In the genomic region with DNA sequence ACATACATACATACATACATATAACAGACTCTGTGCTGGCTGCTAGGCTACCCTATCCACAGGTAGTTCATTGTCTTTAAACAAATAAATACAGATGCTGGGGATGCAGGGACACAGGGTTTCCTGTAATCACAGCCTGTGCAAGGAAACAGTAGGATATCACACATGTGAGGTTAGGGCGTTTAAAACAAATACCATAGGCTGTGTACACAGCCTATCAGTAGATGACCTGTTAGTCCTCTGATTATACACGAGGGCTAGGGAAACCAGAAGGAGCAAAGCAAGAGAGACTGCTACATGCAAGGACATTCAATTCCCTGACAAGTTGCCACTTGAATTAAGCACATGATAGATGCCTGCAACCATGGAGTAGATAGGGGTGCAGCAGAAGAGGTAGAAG, we compare ENCODE assay signal across 4 mouse cellular contexts.
DNase-seq lines count a peak whose midpoint lies in the region; ATAC-seq and TF ChIP-seq lines count a peak whose summit lies in the region.
"Not testable (repeated sequence)": the region's sequence is repeated elsewhere in the genome, so short reads cannot be mapped to it uniquely, and the experiment has no call there.

No protein-coding gene starts in this region.

- H3K9me3 ChIP-seq in stomach, embryonic 14.5 days (ENCODE audit: control insufficient read depth, low read depth, low read length); stomach, embryonic 15.5 days; stomach, embryonic 16.5 days (replicated peaks; ENCODE audit: control insufficient read depth, low read length); stomach, postnatal 0 days (ENCODE audit: control insufficient read depth, low read length): not testable (repeated sequence)

- TF ChIP-seq CTCF in stomach, postnatal 0 days (IDR thresholded peaks at IDR 0.05; ENCODE audit: low read depth) = not testable (repeated sequence)

- H3K36me3 ChIP-seq in stomach, embryonic 14.5 days (ENCODE audit: control insufficient read depth, insufficient read depth, low read length); stomach, embryonic 15.5 days; stomach, embryonic 16.5 days (ENCODE audit: control insufficient read depth, insufficient read depth, low read length); stomach, postnatal 0 days (ENCODE audit: control insufficient read depth, insufficient read depth, low read length): not testable (repeated sequence)

- TF ChIP-seq EP300 in stomach, postnatal 0 days (optimal IDR thresholded peaks at IDR 0.05) = not testable (repeated sequence)

- H3K4me1 ChIP-seq in stomach, embryonic 14.5 days (ENCODE audit: control insufficient read depth, insufficient read depth, low read length); stomach, embryonic 15.5 days; stomach, embryonic 16.5 days (ENCODE audit: control insufficient read depth, insufficient read depth, low read length); stomach, postnatal 0 days (replicated peaks; ENCODE audit: control insufficient read depth, insufficient read depth): not testable (repeated sequence)

- H3K9ac ChIP-seq in stomach, embryonic 14.5 days (replicated peaks; ENCODE audit: low read depth, low read length); stomach, embryonic 15.5 days; stomach, embryonic 16.5 days (ENCODE audit: low read length); stomach, postnatal 0 days (ENCODE audit: low read length): not testable (repeated sequence)

- not testable (repeated sequence) for H3K4me2 ChIP-seq in stomach, embryonic 14.5 days (replicated peaks; ENCODE audit: low read depth, low read length); stomach, embryonic 15.5 days; stomach, embryonic 16.5 days (ENCODE audit: low read depth, low read length); stomach, postnatal 0 days (replicated peaks; ENCODE audit: low read depth)

- not testable (repeated sequence) for H3K4me3 ChIP-seq in stomach, embryonic 14.5 days (ENCODE audit: low read depth, low read length); stomach, embryonic 15.5 days (replicated peaks); stomach, embryonic 16.5 days (replicated peaks; ENCODE audit: low read length); stomach, postnatal 0 days (ENCODE audit: low read depth, low read length)

- not testable (repeated sequence) for H3K27ac ChIP-seq in stomach, embryonic 14.5 days (ENCODE audit: low read length); stomach, embryonic 15.5 days; stomach, embryonic 16.5 days (ENCODE audit: low read length); stomach, postnatal 0 days (replicated peaks)

- peak; percentile 37; the same call in 1 of the 2 replicates for ATAC-seq in stomach, embryonic 14.5 days (ENCODE audit: insufficient number of reproducible peaks, insufficient read depth, low FRiP score, low read depth)
- ATAC-seq in stomach, embryonic 15.5 days (ENCODE audit: insufficient read depth, low FRiP score, low read depth) = peak; percentile 43; the same call in 1 of the 2 replicates
- ATAC-seq in stomach, embryonic 16.5 days (ENCODE audit: insufficient read depth, low FRiP score) = peak; percentile 68
- peak; percentile 82 for ATAC-seq in stomach, postnatal 0 days (ENCODE audit: low FRiP score, low TSS enrichment)

- WGBS in stomach, embryonic 14.5 days = 60% methylated on average over 2 of the region's 2 CpGs
- 40% methylated on average over 2 of the region's 2 CpGs for WGBS in stomach, embryonic 15.5 days
- WGBS in stomach, embryonic 16.5 days = 32% methylated on average over 2 of the region's 2 CpGs
- WGBS in stomach, postnatal 0 days = 32% methylated on average over 2 of the region's 2 CpGs

- not testable (repeated sequence) for H3K27me3 ChIP-seq in stomach, embryonic 14.5 days (ENCODE audit: control insufficient read depth, insufficient read depth, low read length); stomach, embryonic 15.5 days (replicated peaks); stomach, embryonic 16.5 days (ENCODE audit: control insufficient read depth, insufficient read depth, low read length); stomach, postnatal 0 days (ENCODE audit: control insufficient read depth, insufficient read depth, low read length)

- DNase-seq in stomach, postnatal 0 days (ENCODE audit: low spot score) = not testable (repeated sequence)
